Mouse (Mus musculus) heart, postnatal 0 days (tissue): ENCODE results near the gene Pomt2.

ENCODE experiments used
- CTCF ChIP-seq: IDR thresholded peaks from 2 replicates; pipeline ENCODE4 v1.5.1; 2016; ENCODE audit warnings: antibody characterized with exemption, control low read depth, low read depth
- EP300 ChIP-seq: IDR thresholded peaks from 2 replicates; pipeline ENCODE4 v1.6.1; 2016; ENCODE audit warnings: antibody characterized with exemption, low read depth

DNA sequence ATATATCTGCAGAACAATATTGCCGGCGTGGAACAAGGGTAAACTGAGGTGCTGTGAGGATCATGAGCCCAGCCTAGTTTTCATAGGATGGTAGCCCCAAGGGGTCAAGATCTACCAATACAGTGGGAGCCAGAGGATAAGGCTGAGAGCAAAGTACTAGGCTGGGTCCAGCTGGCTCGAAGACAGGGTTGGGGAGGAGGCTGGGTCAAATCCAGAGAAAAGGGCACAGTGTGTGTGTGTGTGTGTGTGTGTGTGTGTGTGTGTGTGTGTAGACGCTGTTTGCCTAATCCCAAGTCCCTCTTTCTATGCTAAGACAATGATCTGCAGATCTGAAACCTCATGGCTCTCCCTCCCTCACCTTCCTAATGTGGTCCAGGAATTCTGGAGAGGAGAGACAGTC lies 47.4 kb downstream of the Pomt2 start:
- no peak for TF ChIP-seq EP300
- no peak for TF ChIP-seq CTCF
